Mouse (Mus musculus) ovary, adult 18-20 months (tissue): ENCODE measurements around the gene Qrich2.
"Not testable (repeated sequence)": the region's sequence is repeated elsewhere in the genome, so short reads cannot be mapped to it uniquely, and the experiment has no call there.

Source experiments
- DNase-seq: peaks from one replicate; pipeline ENCODE4 v3.0.0; 2022; ENCODE audit warnings: low spot score, mixed read lengths

The Qrich2 gene

DNA sequence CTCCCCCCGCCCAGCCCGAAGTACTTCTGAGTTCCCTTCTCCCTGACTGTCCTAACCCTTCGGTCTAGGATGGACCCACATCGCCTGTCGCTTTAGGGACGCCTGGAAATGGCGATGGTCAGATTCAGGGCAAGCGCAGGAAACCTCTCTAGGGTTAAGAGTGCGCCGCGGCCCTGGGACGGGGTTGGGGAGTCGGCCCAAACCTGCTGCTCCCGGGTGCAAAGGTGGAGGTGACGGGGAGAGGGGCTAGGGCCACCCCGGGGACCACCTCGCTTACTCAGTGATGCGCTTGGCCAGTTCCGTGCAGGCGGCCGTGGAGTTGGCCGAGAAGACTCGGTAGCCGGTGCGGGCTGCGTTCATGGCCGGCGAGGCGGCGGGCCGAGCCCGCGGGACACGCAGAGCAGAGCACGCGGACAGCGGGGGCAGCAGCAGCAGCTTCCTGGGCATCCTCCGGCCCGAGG is 23.8 kb upstream of the Qrich2 start:
- no peak for DNase-seq

DNA sequence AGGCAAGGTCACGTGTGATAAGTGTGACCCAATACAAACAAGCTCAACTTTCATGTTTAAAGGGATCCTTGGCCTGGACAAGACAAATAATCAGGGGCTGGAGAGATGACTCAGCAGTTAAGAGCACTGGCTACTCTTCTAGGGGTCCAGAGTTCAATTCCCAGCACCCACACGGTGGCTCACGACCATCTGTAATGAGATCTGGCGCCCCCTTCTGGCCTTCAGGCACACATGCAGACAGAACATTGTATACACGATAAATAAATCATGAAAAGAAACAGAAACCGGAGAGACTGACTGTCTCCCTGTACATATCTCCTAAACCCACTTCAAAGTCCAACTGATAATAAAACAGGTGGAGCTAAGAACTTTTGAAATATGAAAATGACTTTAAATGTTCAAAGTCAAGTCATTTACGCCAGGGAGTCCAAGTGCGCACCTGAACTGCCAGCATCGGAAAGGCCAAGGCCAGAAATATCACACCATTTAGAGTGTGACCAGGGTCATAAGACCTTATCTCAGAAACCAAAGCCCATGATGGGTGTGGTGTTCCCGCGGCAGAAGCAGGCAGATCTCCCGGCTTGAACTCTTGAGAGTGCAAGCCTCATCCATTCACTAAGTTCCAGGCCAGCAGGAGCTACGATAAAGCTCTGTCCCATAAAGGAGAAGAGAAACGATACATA is 22.8 kb upstream of the Qrich2 start:
- no peak for DNase-seq

DNA sequence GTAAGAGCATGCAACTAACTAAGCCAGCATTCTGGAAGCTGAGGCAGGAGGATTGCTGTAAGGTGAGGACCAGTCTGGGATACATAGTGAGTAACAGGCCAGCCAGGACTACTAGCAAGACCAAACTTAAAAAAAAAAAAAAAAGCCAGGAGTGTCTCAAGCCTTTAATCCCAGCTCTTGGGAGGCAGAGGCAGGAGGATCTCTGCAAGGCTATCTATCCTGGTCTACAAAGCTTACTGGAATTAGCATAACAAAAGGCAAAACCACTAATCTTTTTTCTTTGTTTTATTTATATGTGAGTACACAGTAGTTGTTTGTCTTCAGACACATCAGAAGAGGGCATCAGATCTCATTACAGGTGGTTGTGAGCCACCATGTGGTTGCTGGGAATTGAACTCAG is 22.2 kb upstream of the Qrich2 start:
- no peak for DNase-seq

DNA sequence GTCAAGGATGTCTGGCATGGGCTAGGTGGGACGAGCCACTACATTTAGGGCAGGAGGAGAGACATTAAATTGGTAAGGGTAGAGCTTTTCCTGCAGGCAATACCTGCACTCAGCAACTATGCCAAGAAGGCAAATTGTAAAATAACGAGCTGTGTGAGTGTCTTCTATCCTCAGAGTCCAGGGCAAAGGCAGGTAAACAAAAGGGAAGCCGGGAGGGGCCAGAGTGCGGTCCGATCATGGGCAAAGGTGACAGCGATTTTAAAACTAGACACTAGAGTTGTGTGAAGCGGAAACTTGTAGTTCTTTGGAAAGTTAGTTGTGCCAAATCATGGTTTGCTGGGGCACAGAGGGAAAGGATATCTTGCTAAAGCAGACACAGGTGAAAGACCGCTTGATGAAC is 18.2 kb upstream of the Qrich2 start:
- no peak for DNase-seq

DNA sequence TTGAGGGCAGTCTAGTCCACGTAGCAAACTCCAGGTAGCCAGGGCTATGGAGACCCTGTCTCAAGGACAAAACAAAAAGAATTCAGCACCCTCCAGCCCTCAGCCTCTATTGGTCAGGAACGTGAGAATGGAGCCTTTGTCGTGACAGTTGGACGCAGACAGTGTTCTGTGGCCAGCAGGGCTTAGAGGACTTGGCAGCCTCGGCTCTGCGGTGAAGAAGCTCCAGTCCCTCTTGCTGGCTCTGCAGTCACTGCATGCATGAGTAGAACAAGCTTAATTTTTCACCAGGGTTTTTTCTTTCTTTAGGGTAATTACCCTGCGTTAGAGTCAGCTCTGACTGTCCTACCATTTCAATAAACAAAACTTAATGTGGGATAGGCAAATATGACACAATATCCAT is 15.7 kb upstream of the Qrich2 start:
- no peak for DNase-seq

DNA sequence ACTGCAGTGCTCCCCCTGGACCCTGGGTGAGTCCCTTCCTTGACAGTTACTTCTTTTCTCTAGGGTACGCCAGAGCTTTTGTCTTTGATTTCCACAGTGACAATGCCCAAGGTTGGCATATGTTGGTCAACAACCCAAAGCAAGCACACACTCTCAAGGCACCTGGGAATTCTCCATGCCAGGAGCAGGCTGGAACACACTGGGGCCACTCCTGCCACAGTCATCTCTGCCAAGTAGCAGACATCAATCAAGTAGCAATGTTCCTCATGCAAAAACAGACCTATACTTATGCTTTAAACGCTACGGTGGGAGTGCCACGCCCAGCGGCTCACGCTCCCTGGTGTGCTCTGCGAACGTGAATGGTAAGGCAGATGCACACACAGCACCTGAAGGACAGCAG is 14.9 kb upstream of the Qrich2 start:
- DNase-seq: no peak

DNA sequence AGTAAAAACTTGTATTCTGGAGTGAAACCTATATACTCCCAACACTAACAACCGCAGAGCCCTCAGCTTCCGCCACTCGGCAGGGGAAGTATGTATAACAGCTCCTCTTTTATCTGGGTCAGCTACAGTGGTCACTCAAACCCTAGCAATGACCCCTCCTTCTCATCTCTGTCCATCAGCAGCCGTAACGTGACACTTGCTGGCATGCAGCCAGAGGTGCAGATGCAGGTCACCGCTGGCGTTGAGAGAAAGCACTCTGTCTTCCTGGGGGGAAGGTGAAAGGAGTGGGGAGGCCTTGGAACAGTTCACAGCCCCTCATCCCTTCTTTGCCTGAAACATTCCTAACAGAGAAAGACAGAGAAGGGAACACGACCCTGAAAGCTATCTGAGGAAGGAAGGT is 13.8 kb upstream of the Qrich2 start:
- DNase-seq: no peak

DNA sequence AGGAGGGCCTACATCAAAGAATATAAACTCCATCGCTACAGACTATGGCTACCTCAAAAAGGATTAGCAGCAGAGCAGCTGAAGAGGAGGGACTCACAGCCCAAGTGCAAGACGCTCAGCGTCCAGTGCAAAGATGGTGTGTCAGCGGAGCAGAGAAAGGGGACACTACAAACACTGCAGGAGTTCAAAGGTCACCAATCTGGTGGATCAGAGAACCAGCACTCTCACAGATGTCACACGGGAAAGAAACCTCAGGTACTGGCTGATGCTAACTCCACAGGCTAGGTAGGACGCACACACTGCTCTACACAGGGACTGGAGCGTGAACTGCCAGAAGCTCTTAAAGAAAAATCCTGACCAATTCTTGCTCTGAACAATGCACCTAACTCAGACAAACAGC is 12.9 kb upstream of the Qrich2 start:
- no peak for DNase-seq

DNA sequence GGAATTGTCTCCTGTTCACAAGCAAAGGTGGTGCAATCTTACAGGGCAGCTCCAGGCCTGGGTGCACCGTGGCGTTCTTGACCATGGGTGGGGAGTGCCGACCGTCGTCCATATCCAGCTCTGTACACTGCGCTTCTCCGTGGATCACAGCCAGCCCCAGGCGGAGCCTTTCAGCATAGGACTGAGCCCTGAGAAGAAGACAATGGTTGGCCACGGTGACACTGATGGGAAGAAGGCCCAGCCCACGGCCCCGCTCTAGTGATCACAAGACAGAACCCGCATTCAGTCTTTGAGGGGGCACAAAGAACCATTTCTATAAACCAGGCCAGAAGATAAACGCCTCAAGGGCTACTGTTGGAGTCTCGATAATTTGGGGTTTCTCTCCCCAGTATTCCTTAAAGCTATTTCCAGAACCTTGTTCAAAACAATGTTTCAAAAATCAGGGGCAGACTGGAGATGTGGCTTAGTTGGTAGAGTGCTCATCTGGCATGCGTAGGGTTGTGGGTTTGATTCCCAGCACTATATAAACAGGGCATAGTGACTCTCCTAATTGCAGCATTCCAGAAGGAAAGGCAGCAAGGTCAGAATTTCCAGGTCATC is 11.2 kb upstream of the Qrich2 start:
- DNase-seq: no peak

DNA sequence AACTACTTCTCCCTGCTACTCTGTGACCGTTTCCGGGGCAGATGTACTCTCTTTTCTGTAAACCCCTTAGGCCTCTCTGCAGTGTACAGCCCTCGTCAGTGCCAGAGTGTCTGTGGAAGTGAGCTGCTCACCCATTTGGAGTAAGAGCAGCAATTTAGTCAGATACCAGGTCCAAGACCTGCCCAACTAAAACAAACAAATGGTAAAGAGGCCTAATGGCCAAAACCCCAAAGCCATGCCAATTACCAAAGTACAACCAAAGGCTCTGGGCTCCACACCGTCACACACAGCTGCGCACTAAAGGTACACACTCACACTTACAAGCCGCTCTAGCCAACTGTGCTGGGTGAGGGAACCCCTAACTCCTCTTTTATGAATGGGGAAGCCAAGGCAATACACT is 10.7 kb upstream of the Qrich2 start:
- no peak for DNase-seq

DNA sequence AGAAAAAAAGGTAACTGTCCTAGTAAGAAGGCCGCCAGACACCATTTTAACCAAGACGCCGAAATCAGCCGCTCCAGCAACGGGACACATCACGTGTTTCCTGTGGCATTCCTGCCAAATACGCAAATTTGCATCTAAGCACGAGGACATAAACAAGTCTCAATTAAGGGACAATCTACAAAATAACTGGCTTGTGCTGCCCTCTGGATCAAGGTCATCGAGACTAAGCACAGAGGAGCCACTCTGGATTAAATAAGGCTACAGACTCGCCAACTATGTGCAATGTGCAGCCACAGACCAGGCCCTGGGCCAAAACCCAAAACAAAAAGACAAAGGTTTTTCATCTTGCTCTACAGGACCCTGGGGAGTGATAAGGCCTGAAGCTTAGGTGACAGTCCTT is 10.0 kb upstream of the Qrich2 start:
- DNase-seq: peak; percentile 54

DNA sequence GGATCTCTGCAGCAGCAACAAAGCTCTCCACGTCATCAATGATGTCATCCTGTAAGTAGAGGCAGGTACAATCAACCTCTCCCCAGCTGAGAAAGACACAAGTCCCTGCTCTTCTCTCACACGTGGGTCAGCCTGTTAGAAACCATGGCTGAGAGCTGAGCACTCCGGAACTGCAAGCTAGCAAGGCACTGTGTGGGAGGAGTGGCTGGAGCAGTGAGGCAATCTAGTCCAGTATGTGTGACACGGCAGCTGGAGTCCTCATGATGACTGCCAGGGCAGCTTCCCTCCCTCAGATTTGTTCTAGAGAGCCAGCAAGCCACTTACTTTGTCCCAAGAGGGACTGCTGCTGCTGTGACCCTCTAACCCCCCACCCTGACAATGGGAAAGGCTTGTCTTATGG is 6.2 kb upstream of the Qrich2 start:
- DNase-seq: no peak

DNA sequence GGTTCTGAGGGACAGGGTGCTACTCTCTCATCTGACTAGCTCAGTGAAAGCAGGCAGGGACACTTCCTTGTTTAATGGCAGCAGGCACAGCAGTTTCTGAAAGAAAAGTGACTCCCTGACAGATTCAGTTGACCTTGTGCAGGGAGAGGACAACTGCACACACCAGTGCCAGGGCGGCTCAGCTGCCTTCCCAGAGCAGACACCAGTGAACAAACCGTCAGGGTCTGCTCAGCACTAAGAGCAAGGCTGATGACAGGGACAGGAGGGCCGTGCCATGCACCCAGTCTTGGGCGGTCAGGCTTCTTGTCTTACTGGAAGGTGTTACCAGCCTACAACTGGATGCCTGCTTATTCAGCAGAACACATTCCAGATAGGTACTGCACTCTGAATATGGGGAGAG is 4.9 kb upstream of the Qrich2 start:
- DNase-seq: no peak

DNA sequence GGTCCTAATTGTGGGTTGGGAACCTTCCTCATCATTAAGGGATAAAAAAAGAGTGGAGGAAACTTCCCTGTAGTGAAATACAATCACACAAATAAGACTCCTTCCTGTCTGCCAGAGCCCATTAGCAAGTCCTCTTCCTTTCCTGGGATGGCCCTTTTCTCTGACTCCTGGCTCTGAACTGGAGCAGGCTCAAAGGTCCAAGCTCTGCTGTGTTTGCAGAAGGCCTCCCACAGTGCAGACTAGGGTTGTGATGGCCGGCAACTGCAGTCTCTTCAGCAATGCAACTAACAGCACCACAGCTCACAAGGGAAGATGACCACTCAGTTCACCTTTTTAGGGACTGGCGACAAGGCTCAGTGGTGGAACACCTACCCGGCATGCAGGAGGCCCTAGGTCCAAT is 4.2 kb upstream of the Qrich2 start:
- no peak for DNase-seq

DNA sequence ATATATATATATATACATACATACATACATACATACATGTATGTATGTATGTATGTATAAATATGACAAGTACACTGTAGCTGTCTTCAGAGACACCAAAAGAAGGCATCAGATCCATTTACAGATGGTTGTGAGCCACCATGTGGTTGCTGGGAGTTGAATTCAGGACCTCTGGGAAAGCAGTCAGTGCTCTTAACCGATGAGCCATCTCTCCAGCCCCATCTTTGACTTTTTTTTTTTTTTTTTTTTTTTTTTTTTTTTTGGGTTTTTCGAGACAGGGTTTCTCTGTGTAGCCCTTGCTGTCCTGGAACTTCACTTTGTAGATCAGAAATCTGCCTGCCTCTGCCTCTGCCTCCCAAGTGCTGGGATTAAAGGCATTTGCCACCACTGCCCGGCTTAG is 2.3 kb upstream of the Qrich2 start:
- not testable (repeated sequence) for DNase-seq

DNA sequence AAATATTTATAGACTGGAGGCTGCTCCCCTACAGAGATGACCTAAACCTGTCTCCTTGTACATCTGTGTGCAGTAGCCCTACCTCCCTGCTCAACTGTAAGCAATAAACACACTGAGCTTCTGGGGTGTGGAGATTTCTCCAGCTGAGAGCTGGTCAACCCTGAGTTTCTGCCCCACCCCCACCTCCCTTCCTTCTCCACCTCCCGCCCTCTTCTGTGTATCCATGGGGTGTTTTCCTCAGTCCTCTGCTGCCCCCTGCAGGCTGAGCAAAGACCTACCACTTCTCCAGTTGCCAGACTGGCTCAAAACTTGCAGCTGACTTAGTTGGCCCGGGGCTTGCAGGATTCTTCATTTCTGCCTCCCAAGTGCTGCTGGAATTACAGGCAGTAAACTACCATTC is 2.2 kb downstream of the Qrich2 start:
- peak; percentile 70 for DNase-seq

DNA sequence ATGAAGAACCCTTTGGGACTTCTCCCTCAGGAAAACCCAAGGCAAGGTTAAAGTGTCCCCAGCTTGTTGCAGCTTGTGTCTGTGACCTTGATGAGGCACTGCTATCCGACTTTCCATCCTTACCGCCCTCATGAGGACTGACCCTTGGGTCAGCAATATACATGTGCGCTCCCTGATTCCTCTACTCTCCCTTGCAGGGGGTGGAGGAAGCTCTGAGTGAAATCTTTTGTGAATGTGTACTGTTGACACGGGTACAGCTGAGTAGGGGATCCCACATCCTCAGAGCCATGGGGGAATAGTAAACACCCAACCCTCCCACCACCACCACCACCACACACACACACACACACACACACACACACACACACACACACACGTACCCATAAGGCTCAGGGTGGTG is 2.7 kb downstream of the Qrich2 start:
- no peak for DNase-seq

DNA sequence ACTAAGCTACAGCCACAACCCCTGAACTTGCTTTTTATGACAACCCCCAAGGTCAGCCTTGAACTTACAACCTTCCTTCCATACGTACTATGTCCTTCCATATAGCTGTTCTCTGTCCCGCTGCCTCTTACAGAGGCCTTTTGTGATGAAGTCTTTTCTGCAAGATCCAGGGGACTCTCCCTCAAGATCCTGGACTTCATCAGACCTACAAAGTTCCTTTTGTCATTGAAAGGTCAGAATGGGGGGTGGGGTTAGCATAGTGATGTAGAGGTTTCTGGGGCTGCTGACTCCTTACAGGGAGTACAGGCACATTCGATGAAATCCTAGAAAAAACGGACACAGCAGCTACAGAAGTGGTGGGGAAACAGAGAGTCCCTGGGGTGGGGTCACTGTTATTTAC is 6.3 kb downstream of the Qrich2 start:
- no peak for DNase-seq

DNA sequence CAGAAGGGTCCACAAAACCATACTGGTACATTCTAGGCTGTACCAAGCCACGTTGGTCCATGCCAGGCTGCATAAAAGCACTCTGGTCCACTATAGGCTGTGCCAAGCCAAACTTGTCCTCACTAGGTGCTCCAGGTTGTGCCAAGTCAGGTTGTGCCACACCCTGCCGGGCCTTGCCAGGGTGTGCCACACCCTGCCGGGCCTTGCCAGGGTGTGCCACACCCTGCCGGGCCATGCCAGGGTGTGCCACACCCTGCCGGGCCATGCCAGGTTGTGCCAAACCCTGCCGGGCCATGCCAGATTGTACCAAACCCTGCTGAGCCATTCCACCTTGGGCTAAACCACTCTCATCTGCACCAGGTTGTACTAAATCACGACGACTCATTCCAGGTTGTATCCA is 9.8 kb downstream of the Qrich2 start:
- no peak for DNase-seq

DNA sequence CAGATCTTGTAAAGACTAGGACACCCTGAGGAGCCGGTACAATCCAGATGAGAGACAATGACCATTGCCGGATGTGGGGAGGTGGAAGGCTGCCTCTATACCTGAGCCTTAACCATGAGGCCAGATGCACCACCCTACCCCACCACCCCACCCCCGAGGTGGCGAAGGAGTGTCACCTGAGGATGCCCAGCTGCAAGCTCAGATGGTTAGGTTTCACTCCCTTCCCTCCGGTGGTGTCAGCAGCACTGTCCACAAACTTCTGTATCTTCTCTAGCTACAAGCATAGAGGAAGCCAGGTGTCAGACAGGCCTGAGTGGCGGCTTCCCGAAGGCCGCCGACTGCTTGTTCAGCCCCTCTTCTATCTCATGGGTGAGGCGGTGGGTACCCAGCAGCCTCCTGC is 12.2 kb downstream of the Qrich2 start:
- DNase-seq: no peak

DNA sequence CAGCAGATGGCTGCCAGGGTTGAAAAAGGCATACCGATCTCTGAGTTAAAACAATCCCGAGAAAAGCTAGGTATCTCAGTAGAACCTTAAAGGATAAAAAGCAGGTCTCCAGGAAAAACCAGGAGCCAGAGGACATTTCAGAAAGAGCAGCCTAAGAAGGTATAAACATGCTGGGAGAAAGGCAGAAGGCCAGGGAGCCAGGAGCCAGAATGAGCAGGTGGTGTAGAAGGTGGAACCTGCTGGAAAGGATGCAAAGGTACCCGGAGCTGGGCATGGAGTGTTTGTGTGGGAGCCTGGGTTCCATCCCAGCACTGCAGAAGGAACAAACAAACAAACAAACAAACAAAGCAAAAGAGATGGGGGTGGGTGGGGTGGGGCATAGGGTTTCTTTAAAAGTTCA is 16.7 kb downstream of the Qrich2 start:
- DNase-seq: no peak

DNA sequence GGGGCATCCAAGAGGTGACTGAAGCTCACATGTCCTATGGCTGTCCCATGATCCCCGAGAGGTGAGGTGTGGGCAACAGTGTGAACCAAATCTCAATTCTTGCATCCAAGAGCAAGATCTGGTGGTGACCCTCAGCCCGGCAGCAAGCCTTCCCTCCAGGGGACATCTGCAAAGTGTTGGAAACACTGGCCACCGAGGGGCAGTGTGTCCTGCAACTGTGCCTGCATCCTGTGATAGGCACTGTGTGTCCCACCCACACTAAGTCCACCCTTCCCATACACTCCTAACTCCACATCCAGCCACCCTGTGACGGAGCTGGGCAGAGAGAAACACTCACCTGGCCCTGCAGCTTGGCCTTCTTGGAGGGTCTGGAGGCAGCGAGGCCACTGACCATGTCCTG is 18.2 kb downstream of the Qrich2 start:
- no peak for DNase-seq

DNA sequence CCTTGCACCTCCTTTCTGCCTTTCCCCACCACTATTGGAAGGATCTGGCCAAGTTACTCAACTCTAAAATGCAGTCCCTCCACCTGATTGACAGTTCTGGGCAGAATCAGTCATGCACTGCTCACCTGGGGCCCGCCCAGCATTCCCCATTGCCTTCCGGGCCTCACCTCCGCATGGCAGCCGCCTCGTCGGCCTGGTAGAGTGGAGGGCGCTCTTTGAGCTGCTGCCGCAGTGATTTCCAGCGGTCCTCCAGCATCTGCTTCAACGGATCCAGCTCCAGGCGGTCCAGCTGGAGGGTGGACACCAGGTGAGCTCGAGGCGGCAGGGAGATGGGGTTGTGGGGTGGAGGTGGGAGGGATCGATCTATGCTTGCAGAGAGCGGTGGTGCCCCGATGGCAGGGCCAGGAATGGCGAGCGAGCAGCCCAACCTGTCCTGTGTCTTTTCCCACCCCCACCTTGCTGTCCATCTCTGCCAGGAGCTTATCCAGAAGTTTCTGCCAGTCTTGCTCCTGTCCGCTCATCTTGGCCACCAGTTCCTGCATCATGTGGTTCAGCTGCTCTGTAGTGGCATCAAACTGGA is 19.6 kb downstream of the Qrich2 start:
- DNase-seq: no peak
